Mouse (Mus musculus) stomach, embryonic 15.5 days (tissue): ENCODE results near the gene Sept4. TPM values are rescaled to one million over a fixed set of nuclear protein-coding genes. Genes with fewer than 3 reads are reported as not detected.

Source experiments
- ATAC-seq: fragments of 200-750 bp; cut with Nextera tagmentation; 2 replicates; pipeline ENCODE4 v1.8.0; 2017; ENCODE audit warnings: low read depth, moderate number of reproducible peaks, moderate TSS enrichment; ENCODE audit not compliant: insufficient read depth, low FRiP score
- H3K27ac ChIP-seq: fragments of 300-500 bp; sonication (generic); 2 replicates; pipeline ENCODE4 v1.5.1; 2015; ENCODE audit warnings: mild to moderate bottlenecking, inconsistent platforms
- H3K27me3 ChIP-seq: fragments of 300-500 bp; sonication (generic); replicated peaks from 2 replicates; pipeline ENCODE4 v1.6.1; 2015; ENCODE audit warnings: inconsistent platforms
- H3K36me3 ChIP-seq: fragments of 300-500 bp; sonication (generic); 2 replicates; pipeline ENCODE4 v1.6.1; 2015; ENCODE audit warnings: inconsistent platforms
- H3K4me1 ChIP-seq: fragments of 300-500 bp; sonication (generic); 2 replicates; pipeline ENCODE4 v1.6.1; 2015; ENCODE audit warnings: inconsistent platforms
- H3K4me2 ChIP-seq: fragments of 300-500 bp; sonication (generic); 2 replicates; pipeline ENCODE4 v1.6.1; 2015; ENCODE audit warnings: mild to moderate bottlenecking, inconsistent platforms
- H3K4me3 ChIP-seq: fragments of 300-500 bp; sonication (generic); replicated peaks from 2 replicates; pipeline ENCODE4 v1.5.1; 2015; ENCODE audit warnings: inconsistent platforms
- H3K9ac ChIP-seq: fragments of 300-500 bp; sonication (generic); 2 replicates; pipeline ENCODE4 v1.6.1; 2015; ENCODE audit warnings: inconsistent platforms
- H3K9me3 ChIP-seq: fragments of 300-500 bp; sonication (generic); 2 replicates; pipeline ENCODE4 v1.6.1; 2016; ENCODE audit warnings: inconsistent platforms
- WGBS: fragments of 180-500 bp; shearing (Covaris S2); methylation state at CpG from one replicate; pipeline ENCODE4 v1.1.7; 2015; 5-methylcytosine and 5-hydroxymethylcytosine counted together
- polyA plus RNA-seq: library from polyadenylated mRNA; unstranded; fragments of >200 nt; fragmentation: Nextera tagmentation; extraction: Ambion mirVana; gene quantifications from 2 replicates; pipeline ENCODE4 v1.2.1, GENCODE M21; 2015

The Sept4 gene
- polyA plus RNA-seq, 1 experiment from 2014 or later = 22.2 TPM

DNA sequence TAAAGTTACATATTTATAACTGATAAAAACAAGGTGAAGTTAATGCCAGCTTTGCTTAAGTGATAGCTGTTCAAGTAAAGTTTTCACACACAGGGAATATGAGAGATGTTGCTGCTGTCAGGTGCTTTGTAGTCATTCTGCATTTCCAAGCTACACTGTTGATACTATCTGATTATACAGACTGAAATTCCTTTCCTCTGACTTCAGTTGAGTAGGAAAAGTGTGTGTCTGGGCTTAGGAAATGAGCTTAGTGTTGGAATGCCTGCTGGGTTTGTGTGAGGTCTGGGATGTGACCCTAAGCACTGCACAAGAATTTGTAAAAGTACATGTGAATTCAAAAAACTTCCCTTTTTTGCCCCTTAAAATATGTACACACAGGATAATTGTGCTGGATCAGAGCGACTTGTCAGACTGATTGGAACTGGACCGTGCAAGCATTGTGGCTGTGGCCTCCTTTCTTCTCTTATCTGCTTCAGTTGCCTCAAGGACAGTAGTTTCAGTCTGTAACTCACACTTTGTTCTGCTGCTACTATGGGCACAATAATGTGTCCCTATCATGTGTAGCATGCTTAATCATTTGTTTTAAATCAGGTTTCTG is 13.5 kb upstream of the Sept4 start:
- 21% methylated on average over 2 of the region's 2 CpGs for WGBS
- Histone ChIP-seq H3K4me2 (no peak overlapping the region), H3K9ac (no peak overlapping the region), H3K27ac (no peak overlapping the region), H3K4me1 (peaks cover 14% of the 10 kb centered on the region), H3K36me3 (no peaks in the 10 kb centered on the region), H3K4me3 (no peak overlapping the region), H3K9me3 (no peaks in the 10 kb centered on the region), H3K27me3 (no peaks in the 10 kb centered on the region)
- ATAC-seq = no peak

DNA sequence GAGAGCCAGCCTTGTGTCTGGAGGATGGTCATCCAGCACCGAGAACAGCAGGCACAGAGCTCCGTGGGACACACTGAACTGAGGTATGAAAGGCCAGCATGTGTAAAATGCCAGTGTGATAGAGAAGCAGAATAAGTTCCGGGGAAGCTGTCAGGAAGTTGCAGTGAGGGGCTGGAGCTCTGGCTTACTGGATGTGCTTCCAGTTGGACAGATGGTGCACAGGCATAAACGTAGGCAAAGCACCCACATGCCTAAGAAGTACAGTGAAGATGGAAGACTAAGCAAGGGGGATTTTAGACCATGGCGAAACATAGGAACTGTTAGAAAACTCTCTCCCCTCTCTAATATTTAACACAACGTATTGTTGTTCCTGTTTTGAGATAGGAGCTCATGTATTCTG is 7.5 kb upstream of the Sept4 start:
- Histone ChIP-seq H3K36me3 (no peaks in the 10 kb centered on the region), H3K9ac (no peak overlapping the region), H3K4me3 (no peak overlapping the region), H3K4me1 (no peaks in the 10 kb centered on the region), H3K4me2 (no peak overlapping the region), H3K27ac (no peak overlapping the region), H3K9me3 (no peaks in the 10 kb centered on the region), H3K27me3 (no peaks in the 10 kb centered on the region)
- ATAC-seq = no peak
- 70% methylated on average over 6 of the region's 6 CpGs for WGBS

DNA sequence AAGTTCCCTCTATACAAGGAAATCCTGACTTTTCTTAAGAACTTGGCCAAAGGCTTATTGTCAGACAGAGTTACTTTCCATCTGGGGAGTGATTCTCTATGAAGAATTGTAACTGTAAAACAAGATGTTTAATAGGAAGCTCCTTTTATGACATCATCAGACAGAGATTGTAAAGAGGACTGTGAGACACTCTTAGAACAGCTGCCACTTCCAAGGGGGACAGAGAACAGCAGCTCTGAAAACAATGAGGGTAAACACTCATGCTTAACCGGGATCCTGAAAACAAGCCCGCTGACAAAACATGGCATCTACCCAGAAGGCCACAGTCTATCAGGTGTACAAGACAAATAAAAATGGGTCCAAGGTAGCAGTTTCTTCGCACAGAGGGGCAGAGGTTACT is 2.2 kb upstream of the Sept4 start, which contains the start of gene Gm11492:
Gm11492 (plus strand) TSS at position 153 of the 400 bp plus-strand sequence.
- Histone ChIP-seq H3K27ac (no peak within 1 kb of the TSS), H3K36me3 (no peaks in the 10 kb centered on the region), H3K4me1 (no peaks in the 10 kb centered on the region), H3K9me3 (no peaks in the 10 kb centered on the region), H3K4me2 (no peak within 1 kb of the TSS), H3K4me3 (no peak within 1 kb of the TSS), H3K27me3 (no peaks in the 10 kb centered on the region), H3K9ac (no peak within 1 kb of the TSS)
- no peak for ATAC-seq
- WGBS = 59% methylated on average over 3 of the region's 3 CpGs

GRCm38 (mm10) chr11:87570743-87571142 is 2.0 kb downstream of the Sept4 start:
- no peaks in the 10 kb centered on the region for H3K36me3 ChIP-seq
- H3K9ac ChIP-seq = no peak overlapping the region
- no peak overlapping the region for H3K4me3 ChIP-seq
- ATAC-seq = no peak
- H3K27ac ChIP-seq = no peak overlapping the region
- H3K4me2 ChIP-seq = no peak overlapping the region
- H3K9me3 ChIP-seq = no peaks in the 10 kb centered on the region
- H3K4me1 ChIP-seq = no peaks in the 10 kb centered on the region
- H3K27me3 ChIP-seq = no peaks in the 10 kb centered on the region; the same call in 1 of the 2 replicates
- 63% methylated on average over 5 of the region's 5 CpGs for WGBS

DNA sequence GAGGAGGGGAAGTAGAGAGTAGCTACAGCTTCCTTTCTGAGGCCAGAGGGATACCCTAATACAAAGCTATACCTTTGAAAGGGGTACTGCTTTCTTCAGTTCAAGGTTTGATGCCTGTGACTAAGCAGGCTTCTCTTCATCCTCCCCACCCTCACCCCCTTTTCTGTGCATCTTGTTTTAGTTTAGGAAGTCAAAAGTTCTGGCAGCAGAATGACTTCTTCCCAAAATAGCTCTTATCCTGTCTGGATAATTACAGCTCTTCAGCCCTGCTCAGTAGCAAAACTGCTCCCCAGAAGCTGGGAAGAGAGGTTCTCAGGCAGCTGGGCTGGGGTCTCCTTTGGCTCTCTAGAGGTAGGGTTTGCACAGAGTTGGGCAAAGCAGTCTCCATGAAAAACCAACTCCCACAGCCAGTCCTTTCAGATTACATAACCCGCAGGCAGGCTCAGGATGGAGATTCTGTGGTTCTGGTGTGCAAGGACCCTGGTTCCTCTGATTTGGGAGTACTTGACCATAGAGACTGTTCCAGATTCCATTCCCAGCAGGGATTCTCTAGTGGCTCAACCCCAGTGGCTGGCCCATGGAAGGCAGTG is 2.8 kb downstream of the Sept4 start:
- no peak overlapping the region for H3K9ac ChIP-seq
- no peak for ATAC-seq
- no peaks in the 10 kb centered on the region for H3K4me1 ChIP-seq
- H3K4me3 ChIP-seq = no peak overlapping the region
- H3K4me2 ChIP-seq = no peak overlapping the region
- H3K9me3 ChIP-seq = no peaks in the 10 kb centered on the region
- H3K36me3 ChIP-seq = no peaks in the 10 kb centered on the region
- 90% methylated on average over 1 of the region's 1 CpGs for WGBS
- H3K27me3 ChIP-seq = no peaks in the 10 kb centered on the region; the same call in 1 of the 2 replicates
- H3K27ac ChIP-seq = no peak overlapping the region

DNA sequence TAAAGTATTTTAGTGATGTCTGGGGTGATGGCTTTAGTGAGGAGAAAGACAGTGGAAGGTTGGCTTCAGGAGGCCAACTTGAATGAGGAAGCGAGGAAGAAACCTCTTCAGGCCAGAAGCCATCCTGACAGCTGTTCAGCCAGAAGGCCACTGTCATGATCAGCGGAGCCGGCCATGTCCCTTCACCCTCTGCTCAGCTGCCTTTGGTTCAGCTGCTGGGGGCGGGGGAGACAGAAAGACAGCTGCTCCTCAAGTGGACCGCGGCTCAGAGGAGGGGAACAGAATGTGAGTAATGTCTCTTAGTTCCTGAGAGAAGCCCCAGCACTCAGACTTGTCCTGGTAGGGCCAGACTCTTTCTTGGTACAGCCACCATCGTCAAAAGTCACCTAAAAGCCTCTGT is 5.0 kb downstream of the Sept4 start:
- no peaks in the 10 kb centered on the region; the same call in 1 of the 2 replicates for H3K27me3 ChIP-seq
- H3K36me3 ChIP-seq = no peaks in the 10 kb centered on the region
- no peaks in the 10 kb centered on the region for H3K9me3 ChIP-seq
- ATAC-seq = no peak
- no peak overlapping the region for H3K9ac ChIP-seq
- H3K4me2 ChIP-seq = no peak overlapping the region
- WGBS = 59% methylated on average over 7 of the region's 7 CpGs
- H3K27ac ChIP-seq = no peak overlapping the region
- peaks cover 8% of the 10 kb centered on the region for H3K4me1 ChIP-seq
- no peak overlapping the region for H3K4me3 ChIP-seq

GRCm38 (mm10) chr11:87574520-87575180 is 5.9 kb downstream of the Sept4 start:
- Histone ChIP-seq H3K36me3 (no peaks in the 10 kb centered on the region), H3K27me3 (no peaks in the 10 kb centered on the region; the same call in 1 of the 2 replicates), H3K27ac (no peak overlapping the region), H3K4me2 (no peak overlapping the region), H3K9ac (no peak overlapping the region), H3K9me3 (no peaks in the 10 kb centered on the region), H3K4me3 (no peak overlapping the region), H3K4me1 (peaks cover 10% of the 10 kb centered on the region)
- no peak for ATAC-seq
- WGBS = 53% methylated on average over 21 of the region's 21 CpGs

DNA sequence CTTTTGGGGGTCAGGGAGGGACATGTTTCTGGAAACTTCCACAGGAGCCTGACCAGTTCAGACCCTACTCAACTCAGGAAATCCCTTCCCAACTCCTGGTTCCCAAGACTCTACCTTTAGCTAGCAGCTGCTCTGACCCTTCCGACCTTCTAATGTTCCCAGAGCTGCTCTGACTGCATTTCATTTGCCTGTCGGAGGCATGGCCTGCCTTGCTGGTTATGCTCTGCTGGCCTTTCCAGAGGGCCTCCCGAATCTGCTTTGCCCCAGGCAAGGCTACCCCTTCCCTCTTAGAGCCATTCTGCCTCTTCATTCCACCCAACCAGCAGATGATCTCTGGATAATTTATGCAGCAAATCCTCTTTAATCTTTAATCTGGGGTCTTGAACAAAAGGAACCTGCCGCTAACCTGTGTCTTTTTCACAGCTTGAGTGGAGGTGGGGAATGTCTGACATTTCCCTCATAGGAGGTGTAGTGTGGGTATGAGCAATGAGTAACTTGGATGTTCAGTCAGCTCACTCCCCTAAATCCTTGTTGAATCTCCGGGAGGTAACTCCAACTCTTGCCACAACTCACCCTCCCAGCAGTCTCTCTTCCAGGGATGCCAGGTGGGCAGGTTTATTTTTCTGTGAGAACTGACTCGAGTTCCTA is 9.0 kb downstream of the Sept4 start:
- H3K9me3 ChIP-seq = no peaks in the 10 kb centered on the region
- peak overlapping the region; percentile 97 for H3K4me2 ChIP-seq
- WGBS = 30% methylated on average over 6 of the region's 6 CpGs
- H3K27ac ChIP-seq = no peak overlapping the region
- ATAC-seq = no peak
- no peaks in the 10 kb centered on the region for H3K36me3 ChIP-seq
- peaks cover 10% of the 10 kb centered on the region for H3K4me1 ChIP-seq
- no peaks in the 10 kb centered on the region; the same call in 1 of the 2 replicates for H3K27me3 ChIP-seq
- peak overlapping the region; percentile 5; the same call in 1 of the 2 replicates for H3K9ac ChIP-seq
- peak overlapping the region; percentile 55 for H3K4me3 ChIP-seq

DNA sequence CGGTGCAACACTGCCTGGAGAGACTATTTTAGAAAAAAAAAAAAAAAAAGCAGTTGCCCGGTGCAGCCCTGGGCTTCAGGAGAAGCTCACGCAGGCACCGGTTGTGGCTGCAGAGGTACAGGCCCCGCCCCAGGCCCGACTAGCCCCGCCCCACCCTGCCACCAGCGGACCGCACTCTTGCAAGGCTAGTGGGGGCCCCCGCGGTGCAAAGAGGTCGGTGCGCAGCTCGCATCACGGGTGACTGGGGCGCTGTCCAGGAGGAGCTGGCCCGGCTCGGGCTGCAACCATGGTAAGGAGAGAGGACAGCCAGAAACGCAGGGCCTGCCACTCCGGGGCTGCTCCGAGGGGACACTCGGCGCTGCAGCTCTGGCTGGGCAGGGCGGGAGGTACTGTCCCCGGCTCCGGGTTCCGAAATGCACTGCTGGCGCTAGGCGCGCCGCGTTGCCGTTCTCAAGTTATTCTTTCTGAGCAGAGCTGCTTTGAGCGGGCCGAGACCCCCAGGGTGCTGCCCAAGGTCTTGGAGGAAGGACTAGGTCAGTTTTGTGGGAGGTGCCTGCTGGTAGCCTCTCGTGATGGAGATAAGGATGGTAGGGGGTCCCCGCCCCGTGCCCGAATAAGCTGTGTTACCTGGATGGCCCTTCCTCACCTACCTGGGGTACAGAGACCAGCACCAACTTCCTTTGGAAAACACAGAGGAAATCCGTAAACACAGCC is 9.7 kb downstream of the Sept4 start:
- WGBS = under 1% methylated on average over 40 of the region's 40 CpGs
- Histone ChIP-seq H3K4me2 (peak overlapping the region; percentile 97), H3K9ac (peak overlapping the region; percentile 5), H3K4me1 (peaks cover 10% of the 10 kb centered on the region), H3K27ac (peak overlapping the region; percentile 59), H3K9me3 (no peaks in the 10 kb centered on the region), H3K27me3 (no peaks in the 10 kb centered on the region; the same call in 1 of the 2 replicates), H3K36me3 (no peaks in the 10 kb centered on the region), H3K4me3 (peak overlapping the region; percentile 55)
- ATAC-seq = peak; percentile 68; the same call in 1 of the 2 replicates

- Histone ChIP-seq H3K9me3 (no peaks in the 10 kb centered on the region), H3K4me3 (peak overlapping the region; percentile 55), H3K4me2 (peak overlapping the region; percentile 97), H3K4me1 (peaks cover 10% of the 10 kb centered on the region), H3K9ac (0 out of 2 replicates have a peak overlapping the region, but pooled peaks have one; percentile 5), H3K27me3 (no peaks in the 10 kb centered on the region; the same call in 1 of the 2 replicates), H3K27ac (peak overlapping the region; percentile 59), H3K36me3 (no peaks in the 10 kb centered on the region)
- no peak for ATAC-seq
- WGBS = 19% methylated on average over 10 of the region's 10 CpGs
Measured at GRCm38 (mm10) chr11:87578963-87579601, 10.4 kb downstream of the Sept4 start.

- no peaks in the 10 kb centered on the region for H3K36me3 ChIP-seq
- peaks cover 10% of the 10 kb centered on the region for H3K4me1 ChIP-seq
- WGBS = 49% methylated on average over 1 of the region's 1 CpGs
- no peak overlapping the region for H3K4me3 ChIP-seq
- no peak for ATAC-seq
- no peaks in the 10 kb centered on the region; the same call in 1 of the 2 replicates for H3K27me3 ChIP-seq
- no peak overlapping the region for H3K9ac ChIP-seq
- no peak overlapping the region for H3K4me2 ChIP-seq
- H3K27ac ChIP-seq = 0 out of 2 replicates have a peak overlapping the region, but pooled peaks have one; percentile 26
- H3K9me3 ChIP-seq = no peaks in the 10 kb centered on the region
Measured at GRCm38 (mm10) chr11:87579713-87580112, 11.0 kb downstream of the Sept4 start.
